Mouse (Mus musculus): ENCODE data around the gene Rmdn3.

Rmdn3 gene

DNA sequence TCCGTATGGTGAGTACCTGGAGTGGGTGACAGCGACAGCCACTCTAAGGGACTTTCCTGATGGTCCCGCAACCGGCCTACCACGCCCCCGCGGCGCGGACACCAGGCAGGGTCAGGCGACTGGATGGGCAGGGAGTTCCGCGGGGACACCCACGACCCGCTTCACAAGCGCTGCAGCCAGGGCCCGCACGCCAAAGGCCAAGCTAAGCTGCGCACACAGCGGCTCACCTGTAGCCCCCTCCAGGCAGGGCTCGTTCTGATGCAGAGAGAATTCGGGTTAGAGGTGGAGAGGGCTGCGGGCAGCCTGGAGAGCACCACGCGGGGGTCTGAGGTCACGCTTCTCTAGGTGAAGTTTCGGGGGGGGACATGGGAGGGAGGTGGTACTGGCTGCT, 11.0 kb upstream of the Rmdn3 start:
- DNase-seq (ENCODE audit: low spot score in 2 of 2), result no peak

DNA sequence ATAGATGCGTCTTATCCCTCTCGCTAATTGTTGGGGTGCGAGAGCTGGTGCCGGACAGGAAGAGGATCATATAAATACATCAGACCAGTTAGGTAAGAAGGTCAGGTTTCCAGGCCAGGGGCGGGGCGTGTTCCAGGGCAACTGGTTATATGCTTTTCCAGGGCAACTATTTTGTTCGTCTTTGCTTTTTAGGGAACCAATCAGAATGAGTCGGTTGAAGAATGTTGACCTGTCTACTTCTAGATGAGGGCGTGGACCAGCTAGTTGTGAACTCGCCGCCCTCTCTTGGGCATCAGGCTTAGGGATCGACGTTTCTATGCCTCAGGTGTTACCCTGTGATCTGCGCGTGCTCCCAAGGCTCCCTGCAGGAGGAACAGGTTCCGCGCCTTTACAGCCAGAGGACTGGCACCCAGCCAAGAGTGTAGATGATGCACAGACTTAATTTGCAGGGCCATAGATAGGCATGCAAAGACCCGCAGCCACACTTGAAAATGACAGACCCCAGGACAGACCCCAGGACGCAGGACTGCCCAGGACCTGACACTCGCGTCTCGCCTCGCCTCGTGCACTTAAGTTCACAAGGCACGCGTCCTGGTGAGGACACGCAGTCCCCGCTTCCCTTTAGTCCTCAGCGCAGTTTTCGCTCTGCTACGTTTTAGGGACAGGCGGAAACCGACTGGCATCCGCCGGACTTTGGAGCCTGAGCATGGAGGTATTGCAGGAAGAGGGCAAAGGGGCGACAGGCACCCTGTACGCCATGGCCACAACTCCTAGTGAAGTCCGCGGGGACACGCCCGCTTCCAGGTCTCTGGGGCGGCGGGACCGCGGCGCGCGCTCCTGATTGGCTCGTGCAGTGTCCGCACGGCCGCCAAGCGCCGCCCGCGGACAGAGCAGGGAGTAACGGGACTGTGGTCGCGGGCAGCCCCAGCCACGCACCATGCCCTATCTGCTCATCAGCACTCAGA, 10.3 kb upstream of the Rmdn3 start, which contains the start of gene Gchfr:
Gene Gchfr (plus strand): TSS at position 873 of the 965 bp plus-strand sequence.
- no peak for DNase-seq (ENCODE audit: low spot score in 2 of 2)

DNA sequence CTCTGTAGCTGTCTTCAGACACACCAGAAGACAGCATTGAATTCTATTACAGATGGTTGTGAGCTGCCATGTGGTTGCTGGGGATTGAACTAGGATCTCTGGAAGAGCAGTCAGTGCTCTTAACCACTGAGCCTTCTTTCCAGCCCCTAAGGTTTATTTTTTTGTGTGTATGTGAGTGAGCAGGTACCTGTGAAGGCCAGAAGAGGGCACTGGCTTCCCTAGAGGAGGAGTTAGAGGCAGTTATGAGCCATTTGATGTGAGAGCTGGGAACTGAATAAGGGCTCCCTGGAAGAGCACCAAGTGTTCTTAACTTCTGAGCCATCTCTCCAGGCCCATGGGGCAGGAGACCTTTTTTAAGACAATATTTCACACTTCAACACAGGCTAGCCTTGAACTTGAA, 8.6 kb upstream of the Rmdn3 start:
- DNase-seq (ENCODE audit: low spot score in 2 of 2), result no peak

DNA sequence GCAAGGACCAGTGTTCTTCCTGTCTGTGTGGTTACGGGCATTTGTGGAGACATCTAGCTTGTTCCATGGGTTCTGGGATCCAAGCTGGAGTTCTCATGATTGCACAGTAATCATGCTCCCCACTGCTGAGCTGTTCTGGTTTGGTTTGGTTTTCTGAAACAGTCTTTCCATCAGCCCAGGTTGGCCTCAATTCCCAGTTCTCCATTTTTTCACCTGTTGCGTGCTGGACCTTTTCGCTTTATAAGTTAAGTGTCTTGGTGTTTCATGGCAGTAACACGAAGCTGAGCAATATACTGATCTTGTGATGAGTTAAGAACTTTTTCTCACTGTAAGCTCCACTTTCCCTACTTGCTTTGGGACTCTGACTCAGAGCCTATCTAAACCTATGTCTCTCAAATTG, 7.2 kb upstream of the Rmdn3 start:
- no peak for DNase-seq (ENCODE audit: low spot score in 2 of 2)

DNA sequence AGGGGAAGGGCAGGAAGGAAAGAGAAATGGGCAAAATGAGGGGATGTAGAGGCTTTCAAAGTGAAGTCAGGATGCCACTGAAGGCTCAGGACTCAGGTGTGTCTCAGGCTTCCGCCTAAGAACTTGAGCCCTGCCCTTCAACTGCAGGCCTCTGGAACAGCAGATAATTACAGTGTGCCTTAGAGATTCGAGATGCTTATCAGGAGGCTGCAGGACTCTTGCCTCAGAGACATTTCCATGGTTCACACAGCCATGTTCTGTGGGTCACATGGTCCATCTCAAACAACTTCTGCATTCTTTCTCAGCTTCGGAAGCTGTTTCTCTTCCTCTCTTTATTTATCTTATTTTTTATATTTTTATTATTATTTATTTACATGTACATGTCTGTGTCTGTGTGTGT, 6.3 kb upstream of the Rmdn3 start:
- DNase-seq (ENCODE audit: low spot score in 2 of 2), result no peak

DNA sequence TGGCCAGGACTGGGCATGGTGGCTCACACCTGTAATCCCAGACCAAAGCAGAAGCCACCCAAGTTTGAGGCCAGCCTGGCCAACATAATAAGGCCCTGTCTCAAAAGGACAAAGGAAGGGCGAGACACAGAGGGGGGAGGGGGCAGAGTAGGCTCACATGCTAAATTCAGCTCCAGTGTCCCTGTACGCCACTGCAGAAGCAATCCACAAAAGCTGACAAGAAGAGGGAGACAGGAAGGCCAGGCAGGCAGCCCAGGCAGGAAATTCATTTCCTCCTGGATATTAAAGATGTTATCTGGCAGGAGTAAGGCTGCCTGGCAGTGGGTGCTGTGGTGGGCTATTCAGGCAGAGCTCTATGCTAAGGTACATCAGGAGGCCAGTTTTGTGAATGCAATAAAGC, 4.4 kb upstream of the Rmdn3 start:
- no peak for DNase-seq (ENCODE audit: low spot score in 2 of 2)

DNA sequence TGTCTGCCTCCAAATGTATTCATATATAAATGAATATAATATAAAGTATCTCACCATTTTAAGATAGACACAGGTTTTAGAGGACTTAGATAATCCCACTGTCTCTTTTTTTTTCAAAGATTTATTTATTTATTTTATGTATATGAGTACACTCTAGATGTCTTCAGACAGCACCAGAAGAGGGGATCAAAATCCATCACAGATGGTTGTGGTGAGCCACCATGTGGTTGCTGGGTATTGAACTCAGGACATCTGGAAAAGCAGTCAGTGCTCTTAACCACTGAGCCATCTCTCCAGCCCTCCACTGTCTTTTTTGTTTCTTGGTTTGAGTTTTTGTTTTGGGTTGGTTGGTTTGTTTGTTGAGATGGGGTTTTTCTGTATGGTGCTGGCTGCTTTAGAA, 1.0 kb upstream of the Rmdn3 start:
- no peak for DNase-seq (ENCODE audit: low spot score in 2 of 2)

DNA sequence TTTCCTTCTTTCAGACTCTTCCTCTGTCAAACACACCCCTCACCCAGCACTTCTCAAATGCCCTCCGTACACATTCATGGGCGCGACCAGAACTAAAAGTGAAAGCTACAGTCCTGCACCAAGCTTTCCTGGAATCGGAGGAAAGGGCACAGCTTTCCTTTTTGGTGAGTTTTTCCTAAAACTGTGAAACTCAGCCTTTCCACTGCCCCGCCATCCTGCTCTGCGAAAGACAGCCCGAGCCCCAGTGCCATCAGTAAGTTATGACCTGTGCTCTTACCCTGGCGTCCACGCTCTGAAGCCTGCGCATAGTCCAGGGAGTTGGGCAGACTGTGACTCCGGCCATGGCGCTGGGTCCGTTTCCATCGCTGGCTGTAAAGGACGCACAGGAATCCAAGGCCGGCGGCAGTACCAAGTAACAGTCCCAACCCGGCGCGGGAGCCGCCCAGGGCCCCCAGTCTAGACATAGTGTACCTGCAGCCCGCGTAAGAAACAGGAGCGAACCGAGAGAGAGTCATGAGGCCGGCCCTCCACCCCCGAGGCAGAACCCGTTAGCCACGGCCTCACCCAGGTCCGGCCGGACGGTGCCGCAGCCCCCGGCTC, 653 bp downstream of the Rmdn3 start:
- DNase-seq (ENCODE audit: low spot score in 2 of 2), result peak in 1 of 2 experiments; percentile 28

DNA sequence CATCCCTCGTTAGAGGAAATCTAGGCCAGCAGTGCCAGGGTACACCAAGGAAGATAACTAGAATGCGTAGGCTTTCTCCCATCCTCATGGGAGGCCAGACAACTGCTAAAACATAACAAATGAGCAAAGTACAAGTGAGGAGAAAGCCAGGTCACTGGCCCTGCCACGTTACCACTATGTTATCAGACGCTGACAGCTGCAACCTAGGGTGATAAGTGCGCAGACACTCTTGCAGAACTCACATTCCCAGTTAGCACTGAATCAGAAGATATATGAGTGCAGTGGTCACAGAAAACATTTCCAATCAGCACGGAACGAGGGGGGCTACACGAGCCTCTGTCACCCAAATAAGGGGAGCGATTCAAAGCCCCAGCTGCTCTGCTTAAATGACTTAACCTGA, 1.4 kb downstream of the Rmdn3 start:
- DNase-seq (ENCODE audit: low spot score in 2 of 2), result no peak

DNA sequence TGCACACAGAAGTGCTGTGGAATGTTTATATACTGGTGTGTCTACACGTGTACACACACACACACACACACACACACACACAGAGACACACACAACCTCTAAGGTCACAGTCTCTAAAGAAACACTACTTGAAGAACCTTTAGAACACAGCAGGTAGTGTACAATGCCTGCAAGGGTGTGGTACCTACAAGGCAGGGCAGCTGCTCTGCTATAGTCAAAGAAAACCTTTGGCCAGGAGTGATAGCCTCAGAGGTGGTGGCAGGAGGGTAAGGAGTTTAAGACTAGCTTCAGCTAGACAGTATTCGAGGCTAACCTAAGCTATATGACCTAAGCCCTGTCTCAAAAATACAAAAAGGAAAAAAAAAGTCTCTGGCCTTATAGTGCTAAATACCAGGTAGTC, 2.2 kb downstream of the Rmdn3 start:
- no peak for DNase-seq (ENCODE audit: low spot score in 2 of 2)

DNA sequence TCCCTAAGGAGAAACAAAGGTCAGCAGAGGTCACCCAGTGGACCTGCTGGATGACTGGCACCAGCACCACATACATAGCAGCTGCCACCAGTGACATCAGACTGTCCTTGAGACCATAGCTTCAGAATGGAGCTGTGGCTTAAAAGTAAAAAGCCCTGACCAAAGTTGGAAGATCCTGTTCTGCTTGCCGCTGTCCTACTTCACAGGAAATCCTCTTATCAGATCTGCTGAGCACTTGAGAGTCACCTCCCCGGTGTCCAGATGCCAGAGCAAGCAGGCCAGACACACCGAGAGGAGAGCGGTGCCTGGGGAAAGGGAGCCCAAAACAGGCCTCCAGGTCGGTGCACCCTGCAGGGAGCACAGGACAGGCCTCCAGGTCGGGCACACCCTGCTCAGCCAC, 4.6 kb downstream of the Rmdn3 start:
- DNase-seq (ENCODE audit: low spot score in 2 of 2), result no peak

DNA sequence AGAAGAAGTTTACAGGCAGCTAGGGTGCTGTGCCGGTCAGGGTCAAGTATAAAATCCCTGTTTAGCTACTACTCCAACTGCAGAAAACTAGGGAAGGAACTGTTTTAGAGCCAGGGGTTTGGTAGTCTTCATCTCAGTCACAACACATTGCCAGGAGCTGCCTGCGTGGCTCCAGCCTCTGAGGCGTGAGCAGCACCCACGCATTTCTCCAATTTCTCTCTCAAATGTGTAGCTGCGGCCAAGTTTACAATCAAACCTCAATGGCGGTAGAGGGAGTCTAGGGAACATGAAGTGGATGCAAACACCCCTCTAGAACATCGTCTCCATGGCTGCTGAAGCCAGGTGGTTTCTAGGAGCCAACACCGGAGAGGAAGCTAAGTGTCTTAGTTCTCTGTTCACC, 9.1 kb downstream of the Rmdn3 start:
- DNase-seq (ENCODE audit: low spot score in 2 of 2), result no peak

DNA sequence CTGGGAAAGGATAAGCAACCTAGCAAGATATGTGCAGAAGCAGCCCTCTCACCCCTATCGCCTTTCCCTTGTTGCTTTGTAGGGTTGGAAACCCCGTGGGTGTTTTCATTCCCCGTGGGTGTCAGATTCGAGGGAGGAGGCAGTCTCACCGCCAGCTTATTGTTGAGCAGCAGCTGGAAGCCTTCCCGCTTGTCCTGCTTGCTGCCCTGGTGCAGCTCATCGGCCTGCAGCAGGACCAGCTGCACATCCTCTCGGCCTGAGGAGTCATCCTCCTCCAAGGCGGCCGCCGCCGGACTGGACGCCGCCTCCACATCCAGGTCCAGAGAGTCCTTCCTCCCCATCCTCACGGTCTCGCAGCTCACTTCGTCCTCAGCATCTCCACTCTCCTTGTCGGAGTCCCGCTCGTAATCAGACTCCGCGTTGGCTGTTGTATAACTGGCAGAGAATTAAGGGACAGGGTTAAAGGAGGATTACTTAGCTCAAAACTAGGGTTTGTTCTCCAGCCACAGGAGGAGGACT, 9.6 kb downstream of the Rmdn3 start:
- no peak for DNase-seq (ENCODE audit: low spot score in 2 of 2)

DNA sequence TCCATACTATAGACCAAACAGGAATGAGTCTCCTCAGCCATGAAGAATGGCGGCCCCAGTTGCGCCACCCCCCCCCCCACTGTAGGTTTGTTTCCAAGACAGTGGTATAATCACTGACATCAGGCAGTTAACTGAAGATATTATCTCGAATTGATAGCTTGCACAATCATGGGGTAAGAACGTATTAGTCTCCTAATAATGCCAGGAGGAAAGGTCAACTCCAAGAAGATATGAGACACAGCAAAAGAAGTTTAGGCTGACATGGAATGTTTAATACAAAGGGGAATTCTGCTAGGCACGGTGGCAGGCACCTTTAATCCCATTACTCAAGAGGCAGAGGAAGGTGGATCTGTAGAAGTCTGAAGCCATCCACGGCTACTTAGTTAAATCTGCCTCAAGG, 10.4 kb downstream of the Rmdn3 start:
- DNase-seq (ENCODE audit: low spot score in 2 of 2), result no peak

DNA sequence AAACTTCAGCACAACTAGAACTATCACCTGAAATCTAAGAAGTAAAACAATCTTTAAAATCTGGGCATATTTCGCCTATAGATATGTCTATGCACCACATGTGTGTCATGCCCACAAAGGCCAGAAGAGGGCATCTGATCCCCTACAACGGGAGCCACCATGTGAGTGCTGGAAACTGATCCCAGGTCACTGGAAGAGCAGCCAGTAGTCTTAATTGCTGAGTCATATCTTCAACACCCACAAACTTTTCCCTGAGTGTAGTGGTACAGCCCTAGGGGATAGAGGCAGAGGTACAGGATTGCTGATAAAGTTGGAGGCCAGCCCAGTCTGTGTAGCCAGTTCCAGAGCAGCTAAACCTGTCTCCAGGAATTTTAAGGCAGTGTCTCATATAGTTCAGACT, 11.6 kb downstream of the Rmdn3 start:
- DNase-seq (ENCODE audit: low spot score in 2 of 2), result no peak

DNA sequence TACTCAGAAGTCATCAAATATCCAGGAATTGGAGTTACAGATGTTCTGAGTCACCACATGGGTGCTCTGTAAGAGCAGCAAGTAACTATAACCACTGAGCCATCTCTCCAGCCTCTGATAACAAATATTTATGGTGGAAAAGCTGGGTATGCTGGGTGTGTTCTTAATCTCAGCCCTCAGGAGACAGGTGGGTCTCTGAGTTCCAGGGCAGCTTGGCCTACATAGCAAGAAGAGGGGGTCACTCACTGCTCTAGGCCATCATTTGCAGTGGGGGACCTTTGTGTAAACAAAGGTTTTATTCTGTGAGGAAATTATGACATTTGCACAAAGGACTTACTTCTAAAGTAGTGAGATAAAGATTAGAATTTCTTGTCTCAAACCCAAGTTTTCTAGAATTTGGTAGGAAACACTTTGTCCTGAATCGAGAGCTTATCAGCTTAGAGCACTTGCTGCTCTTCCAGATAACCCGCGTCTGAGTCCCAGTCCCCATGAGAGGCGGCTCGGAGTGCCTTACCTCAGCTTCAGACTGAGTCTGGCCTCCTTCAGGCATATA, 20.4 kb downstream of the Rmdn3 start:
- no peak for DNase-seq (ENCODE audit: low spot score in 2 of 2)

DNA sequence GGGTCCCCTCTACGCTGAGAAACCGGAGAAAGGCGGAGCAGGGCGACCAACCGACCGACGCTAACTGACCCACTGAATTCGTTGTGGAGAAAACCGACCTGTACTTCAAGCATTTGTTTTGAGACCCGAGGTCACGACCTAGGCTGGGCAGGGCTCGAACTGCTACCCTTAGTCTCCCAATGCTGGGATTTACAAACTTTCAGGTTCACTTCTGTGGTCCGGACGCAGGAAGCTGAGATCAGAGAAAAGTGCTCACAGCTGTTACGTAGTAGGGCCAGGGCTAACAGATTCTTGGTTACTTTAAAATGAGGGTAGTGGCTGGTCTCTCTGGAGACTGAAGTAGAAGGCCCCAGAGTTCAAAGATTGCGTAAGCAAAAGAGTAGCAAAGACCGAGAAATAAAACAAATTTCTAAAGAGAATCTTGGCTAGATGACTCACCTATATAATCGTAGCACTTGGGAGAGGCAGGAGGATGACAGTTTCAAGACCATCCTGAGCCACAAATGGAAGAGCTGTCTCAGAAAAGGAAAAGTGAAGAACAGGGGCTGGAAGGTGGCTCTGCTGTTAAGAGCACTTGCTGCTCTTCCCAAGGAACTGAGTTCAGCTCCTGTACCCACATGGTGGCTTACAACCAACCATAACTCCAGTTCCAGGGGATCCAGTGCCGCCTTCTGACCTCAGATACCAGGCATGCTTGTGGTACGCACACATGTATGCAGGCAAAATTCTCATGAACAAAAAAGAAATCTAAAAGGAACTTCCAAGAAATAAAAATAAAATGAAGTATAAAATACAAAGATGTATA, 43.5 kb downstream of the Rmdn3 start:
- DNase-seq (ENCODE audit: low spot score in 2 of 2), result peak in 1 of 2 experiments; percentile 5

DNA sequence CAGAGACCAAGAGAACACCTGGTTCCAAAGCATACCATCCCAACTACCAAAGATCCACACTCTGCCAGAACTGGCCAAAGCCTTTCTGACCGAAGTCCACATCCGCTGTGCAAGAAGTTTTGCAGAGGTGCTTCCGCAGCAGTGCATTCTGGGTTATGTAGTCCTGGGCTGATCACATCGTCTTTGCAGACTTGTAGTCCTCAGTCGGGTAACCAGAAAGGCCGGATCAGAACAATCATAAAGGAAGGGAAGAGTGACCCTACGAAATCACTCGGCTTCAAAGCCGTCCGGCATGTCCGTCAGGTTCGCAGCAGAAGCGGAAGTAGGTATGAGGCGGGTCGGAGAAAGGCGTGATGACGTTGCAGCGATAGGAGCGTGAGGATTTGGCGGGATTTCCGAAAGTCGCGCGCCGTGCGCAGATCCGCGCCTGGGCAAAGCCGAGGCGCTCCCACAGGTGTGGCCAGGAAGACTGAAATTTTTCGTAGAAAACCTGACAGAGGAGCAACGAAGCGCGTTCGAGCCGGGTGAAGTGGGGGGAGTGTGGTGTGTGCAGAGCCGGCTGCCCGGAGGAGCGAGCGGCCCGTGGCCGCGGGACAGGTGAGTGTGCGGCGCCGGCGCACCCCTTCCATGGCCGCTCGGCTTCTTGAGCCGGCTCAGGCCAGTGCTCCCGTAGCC, 44.3 kb downstream of the Rmdn3 start, which contains the start of gene Rad51:
Gene Rad51 (plus strand): TSS at position 356 of the 675 bp plus-strand sequence.
- DNase-seq (ENCODE audit: low spot score in 2 of 2), result peak; percentile 66 to 72

DNA sequence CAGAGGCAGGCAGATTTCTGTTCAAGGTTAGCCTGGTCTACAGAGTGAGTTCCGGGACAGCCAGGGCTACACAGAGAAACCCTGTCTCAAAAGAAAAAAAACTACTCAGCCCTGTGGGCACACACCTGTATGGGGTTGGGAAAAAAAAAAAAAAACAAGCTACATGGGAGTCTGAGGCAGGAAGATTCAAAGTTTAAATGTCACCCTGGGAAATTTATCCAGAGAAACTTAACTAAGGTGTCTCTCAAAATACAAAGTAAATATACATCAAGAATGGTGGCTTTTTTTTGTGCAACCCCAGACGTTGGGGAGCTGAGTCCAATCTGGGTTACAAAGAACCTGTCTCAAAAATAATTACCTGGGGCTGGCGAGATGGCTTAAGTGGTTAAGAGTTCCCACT, 45.8 kb downstream of the Rmdn3 start:
- no peak for DNase-seq (ENCODE audit: low spot score in 2 of 2)

DNA sequence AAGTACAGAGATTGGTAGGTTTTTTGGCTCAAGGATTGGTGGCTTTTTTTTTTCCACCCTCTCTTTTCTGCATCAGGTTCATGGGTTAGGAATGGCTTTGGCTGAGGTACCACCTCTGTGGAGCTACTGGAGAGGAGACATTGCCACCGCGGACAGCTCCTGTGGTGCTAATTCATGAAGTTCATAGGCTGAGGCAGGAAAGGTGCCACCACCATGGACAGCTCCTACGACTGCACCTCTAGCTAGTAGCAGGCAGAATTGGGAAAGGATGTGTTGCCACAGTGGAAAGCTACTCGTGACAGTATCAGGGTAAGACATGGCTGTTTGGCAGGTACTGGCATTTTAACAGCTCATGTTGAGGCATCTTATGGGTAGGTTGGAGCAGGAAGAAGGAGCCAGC, 48.3 kb downstream of the Rmdn3 start:
- peak in 1 of 2 experiments; percentile 19 for DNase-seq (ENCODE audit: low spot score in 2 of 2)

DNA sequence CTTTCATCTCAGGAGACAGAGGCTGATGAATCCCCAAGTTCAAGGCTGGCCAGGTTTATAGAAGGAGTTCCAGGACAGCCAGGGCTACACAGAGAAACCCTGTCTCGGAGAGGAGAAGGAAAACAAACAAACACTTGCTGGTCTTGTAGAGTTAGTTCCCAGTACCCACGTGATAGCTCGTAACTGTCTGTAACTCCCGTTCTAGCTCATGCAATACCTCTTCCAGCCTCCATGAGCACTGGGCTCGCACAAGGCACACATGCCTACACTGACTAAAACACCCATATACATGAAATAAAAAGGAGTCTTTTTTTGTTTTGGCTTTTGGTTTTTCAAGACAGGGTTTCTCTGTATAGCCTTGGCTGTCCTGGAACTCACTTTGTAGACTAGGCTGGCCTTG, 50.3 kb downstream of the Rmdn3 start:
- no peak for DNase-seq (ENCODE audit: low spot score in 2 of 2)

Data from thymus, postnatal 10 days (tissue).